Mouse (Mus musculus) heart, adult 18-20 months (tissue): ENCODE measurements around the gene Ppp1r3e. TPM values are rescaled to one million over a fixed set of nuclear protein-coding genes. Genes with fewer than 3 reads are reported as not detected.

Experiments
- DNase-seq, 2 experiments: peaks; one replicate each; pipeline ENCODE4 v3.0.0; 2021 to 2022; ENCODE audit warnings: mixed read lengths in 1 of 2
- total RNA-seq, 2 experiments: library from RNA; stranded (reverse); gene quantifications; 2 replicates each; pipeline ENCODE4 v1.2.3; 2021

Ppp1r3e gene
- total RNA-seq, 2 experiments from 2014 or later: 3.3 to 3.4 TPM

- DNase-seq: peak; percentile 87 to 88
These were observed 6.0 kb upstream of the Ppp1r3e start, which contains the start of the genes Bcl2l2 and Gm20521 for GRCm38 (mm10) chr14:54883154-54884021. TSS of gene Bcl2l2 (plus strand) at chr14:54883377. TSS of gene Gm20521 (plus strand) at chr14:54883441.

GRCm38 (mm10) chr14:54876539-54877047 lies 757 bp downstream of the Ppp1r3e start:
- DNase-seq: peak; percentile 87 to 93

- DNase-seq: no peak
These were observed 1.4 kb downstream of the Ppp1r3e start for GRCm38 (mm10) chr14:54875844-54876538.

DNA sequence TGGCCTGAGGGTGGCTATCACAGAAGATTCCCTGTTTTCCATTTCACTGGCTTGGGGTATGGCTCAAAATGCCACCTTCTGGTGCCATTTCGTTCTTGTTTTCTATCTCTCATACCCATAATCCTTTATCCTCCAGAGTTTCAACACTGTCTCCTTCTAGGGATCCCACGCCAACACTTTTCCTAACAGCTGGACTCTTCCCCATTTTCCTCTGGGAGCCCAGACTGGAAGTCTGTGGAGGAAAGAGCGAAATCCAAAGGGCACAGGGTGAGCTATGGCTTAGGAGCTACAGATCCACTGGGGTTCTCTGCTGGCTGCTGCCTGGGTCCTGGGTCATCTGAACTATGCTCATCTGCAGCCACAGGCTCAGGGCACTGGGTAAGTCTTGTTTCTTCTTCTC lies 3.2 kb downstream of the Ppp1r3e start:
- DNase-seq: no peak

- DNase-seq: no peak
These were observed 6.5 kb downstream of the Ppp1r3e start, which contains the start of gene Homez for GRCm38 (mm10) chr14:54870861-54871260. TSS of gene Homez (minus strand) at chr14:54870961.

GRCm38 (mm10) chr14:54868026-54868425 lies 9.3 kb downstream of the Ppp1r3e start:
- no peak for DNase-seq

GRCm38 (mm10) chr14:54866936-54867335 lies 10.4 kb downstream of the Ppp1r3e start:
- no peak for DNase-seq

DNA sequence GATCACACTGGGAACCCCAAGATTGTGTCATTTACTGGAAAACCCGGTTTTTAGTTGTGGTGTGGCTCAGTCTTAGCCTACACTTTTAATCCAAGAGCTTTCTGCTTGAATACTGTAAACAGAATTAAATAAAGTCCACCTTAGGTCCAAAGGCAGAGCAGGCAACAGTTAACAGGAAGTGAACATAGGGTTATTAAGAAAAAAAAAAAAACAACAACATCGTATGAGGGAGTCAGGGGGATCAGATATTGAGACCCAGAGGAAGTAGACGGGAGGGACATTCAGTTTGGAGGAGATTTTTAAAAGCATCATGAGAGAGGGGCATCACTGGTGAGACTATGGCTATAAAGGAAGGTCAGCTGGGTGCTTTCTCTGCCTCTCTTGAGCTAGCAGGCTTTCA lies 11.1 kb downstream of the Ppp1r3e start:
- DNase-seq: no peak

- no peak for DNase-seq
These were observed 11.7 kb downstream of the Ppp1r3e start for GRCm38 (mm10) chr14:54865626-54866025.

DNA sequence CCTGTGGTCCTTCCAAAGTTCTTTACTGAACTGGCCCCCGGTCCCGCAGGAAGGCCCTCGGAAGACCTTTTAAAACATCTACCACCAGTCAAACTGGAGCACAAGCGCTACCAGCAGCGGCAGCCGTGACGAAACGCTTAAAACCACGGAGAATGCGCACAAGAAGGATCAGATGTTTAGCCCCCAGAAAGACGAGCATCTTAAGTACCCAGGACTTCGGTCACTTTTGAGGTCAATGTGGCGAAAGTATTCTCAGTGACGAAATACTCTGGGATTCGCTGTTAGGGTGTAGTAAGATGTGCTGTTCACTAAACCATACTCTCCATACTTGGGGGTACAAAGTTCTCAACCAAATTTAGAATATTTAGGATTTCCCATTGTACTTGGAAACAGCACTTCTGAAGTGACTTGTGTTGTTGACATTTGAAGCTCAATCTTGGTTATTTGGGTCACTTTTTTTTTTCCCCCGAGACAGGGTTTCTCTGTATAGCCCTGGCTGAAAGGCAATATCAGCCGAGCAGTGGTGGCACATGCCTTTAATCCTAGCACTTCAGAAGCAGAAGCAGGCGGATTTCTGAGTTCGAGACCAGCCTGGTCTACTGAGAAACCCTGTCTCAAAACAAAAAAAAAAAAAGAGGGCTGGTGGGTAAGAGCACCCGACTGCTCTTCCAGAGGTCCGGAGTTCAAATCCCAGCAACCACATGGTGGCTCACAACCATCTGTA lies 12.9 kb downstream of the Ppp1r3e start:
- DNase-seq: no peak

- peak; percentile 93 to 96 for DNase-seq
These were observed 13.6 kb downstream of the Ppp1r3e start for GRCm38 (mm10) chr14:54863501-54864312.

DNA sequence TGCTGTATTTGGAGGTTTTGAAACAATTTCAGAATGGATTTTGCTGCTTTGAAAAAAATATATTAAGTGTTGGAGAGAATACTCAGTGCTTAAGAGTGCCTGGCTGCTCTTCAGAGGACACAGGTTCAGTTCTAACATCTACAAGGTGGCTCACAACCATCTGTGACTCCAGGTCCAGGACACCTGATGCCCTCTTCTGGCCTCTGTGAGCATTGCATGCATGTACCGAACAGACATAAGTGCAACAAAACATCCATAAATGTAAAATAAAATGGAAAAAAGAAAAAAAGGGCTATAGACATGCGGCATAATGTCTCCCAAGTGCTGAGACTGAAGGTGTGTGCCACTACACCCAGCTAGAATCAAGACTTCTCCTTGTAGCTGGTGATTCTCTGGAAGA lies 16.8 kb downstream of the Ppp1r3e start:
- peak; percentile 33 to 78 for DNase-seq

- DNase-seq: no peak
These were observed 19.5 kb downstream of the Ppp1r3e start for GRCm38 (mm10) chr14:54857891-54858290.

- no peak for DNase-seq
These were observed 20.6 kb downstream of the Ppp1r3e start for GRCm38 (mm10) chr14:54856703-54857102.

DNA sequence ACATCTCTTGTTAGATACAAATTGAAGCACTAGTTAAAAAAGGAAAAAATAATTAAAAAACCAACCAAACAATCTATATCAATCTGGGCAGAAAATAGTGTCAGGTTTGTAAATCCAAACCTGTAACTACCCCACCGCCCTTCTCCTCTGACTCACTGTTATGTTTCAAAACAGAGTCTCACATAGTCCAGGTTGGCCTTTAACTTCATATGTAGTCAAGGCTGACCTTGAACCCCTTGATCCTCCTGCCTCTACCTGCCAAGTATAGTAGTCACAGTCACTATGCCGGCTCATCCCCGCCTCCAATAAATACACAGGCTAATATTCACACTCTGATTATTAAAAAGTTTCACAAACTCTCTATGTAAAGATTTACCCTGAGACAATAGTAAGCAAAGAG lies 21.6 kb downstream of the Ppp1r3e start:
- no peak for DNase-seq

DNA sequence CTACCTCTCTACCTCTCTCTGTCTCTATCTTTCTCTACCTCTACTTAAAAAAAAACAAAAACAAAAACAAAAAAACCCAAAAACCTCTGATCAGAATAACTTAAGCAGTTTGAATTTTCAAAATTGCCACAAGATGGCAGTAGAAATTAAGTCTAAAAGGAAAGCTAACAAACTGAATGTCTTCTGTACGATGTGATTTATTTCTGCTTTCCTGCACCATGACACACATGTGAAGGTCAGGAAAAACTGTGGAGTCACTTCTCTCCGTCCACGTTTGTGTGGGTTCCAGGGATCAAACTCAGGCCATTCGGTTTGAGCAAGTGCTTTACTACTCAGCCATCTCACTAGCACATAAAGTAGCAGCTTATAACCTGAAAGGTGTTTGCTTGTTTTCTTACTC lies 33.9 kb downstream of the Ppp1r3e start:
- peak in 1 of 2 experiments; percentile 48 for DNase-seq

GRCm38 (mm10) chr14:54823716-54824115 lies 53.6 kb downstream of the Ppp1r3e start:
- DNase-seq: no peak
